Mouse (Mus musculus) kidney, embryonic 16.5 days (tissue): ENCODE measurements at regions not wholly inside any gene's neighbourhood (a gene's known extent, or its start where the extent isn't known, plus 50 kb on each side); places are given as distances from the start of the nearest gene placed in this dataset.

Experiments used
- ATAC-seq: fragments of 200-750 bp; cut with Nextera tagmentation; 2 replicates; pipeline ENCODE4 v1.8.0; 2017; ENCODE audit warnings: moderate TSS enrichment; ENCODE audit not compliant: low FRiP score, low TSS enrichment
- H3K27ac ChIP-seq: fragments of 300-500 bp; sonication (generic); 2 replicates; pipeline ENCODE4 v1.5.1; 2014; ENCODE audit warnings: low read length
- H3K27me3 ChIP-seq: fragments of 300-500 bp; sonication (generic); 2 replicates; pipeline ENCODE4 v1.6.1; 2014; ENCODE audit warnings: low read length, control low read depth, mixed read lengths; ENCODE audit not compliant: insufficient read depth
- H3K36me3 ChIP-seq: fragments of 300-500 bp; sonication (generic); 2 replicates; pipeline ENCODE4 v1.6.1; 2014; ENCODE audit warnings: low read length, control low read depth, mixed read lengths; ENCODE audit not compliant: insufficient read depth
- H3K4me1 ChIP-seq: fragments of 300-500 bp; sonication (generic); 2 replicates; pipeline ENCODE4 v1.6.1; 2014; ENCODE audit warnings: low read length, control low read depth, mixed read lengths; ENCODE audit not compliant: insufficient read depth
- H3K4me2 ChIP-seq: fragments of 300-500 bp; sonication (generic); replicated peaks from 2 replicates; pipeline ENCODE4 v1.6.1; 2014; ENCODE audit warnings: low read depth, low read length
- H3K4me3 ChIP-seq: fragments of 300-500 bp; sonication (generic); 2 replicates; pipeline ENCODE4 v1.5.1; 2014; ENCODE audit warnings: mild to moderate bottlenecking, low read length
- H3K9ac ChIP-seq: fragments of 300-500 bp; sonication (generic); replicated peaks from 2 replicates; pipeline ENCODE4 v1.6.1; 2014; ENCODE audit warnings: low read length
- H3K9me3 ChIP-seq: fragments of 300-500 bp; sonication (generic); 2 replicates; pipeline ENCODE4 v1.6.1; 2016; ENCODE audit warnings: low read length, control low read depth
- WGBS: fragments of 180-500 bp; shearing (Covaris S2); extraction: QIAGEN DNeasy Blood & Tissue Kit; methylation state at CpG from one replicate; pipeline ENCODE4 v1.1.7; 2014; 5-methylcytosine and 5-hydroxymethylcytosine counted together

DNA sequence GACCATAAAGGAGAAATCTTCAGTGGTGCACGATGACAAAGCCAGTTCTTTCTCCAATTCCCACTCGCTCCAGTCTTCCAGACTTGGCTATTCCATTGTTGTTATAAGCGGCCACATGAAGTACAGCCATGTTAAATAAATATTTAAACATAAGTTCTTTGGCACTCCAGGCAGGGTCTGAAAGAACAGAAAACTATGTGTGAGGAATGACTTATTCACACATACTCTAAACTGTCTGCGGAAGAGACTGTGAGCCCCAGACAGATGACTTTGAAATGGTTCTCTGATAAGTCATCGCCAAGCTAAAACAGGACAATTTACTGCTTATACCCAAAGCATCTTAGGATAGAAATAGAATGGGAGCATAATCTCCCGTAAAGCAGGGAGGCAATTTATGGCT lies 377.2 kb upstream of the Tom1l1 start:
- H3K27ac ChIP-seq, result no peak overlapping the region
- no peaks in the 10 kb centered on the region for H3K27me3 ChIP-seq
- ATAC-seq, result no peak
- no peak overlapping the region for H3K4me2 ChIP-seq
- no peak overlapping the region for H3K9ac ChIP-seq
- WGBS, result 55% methylated on average over 6 of the region's 6 CpGs
- H3K4me3 ChIP-seq, result no peak overlapping the region
- no peaks in the 10 kb centered on the region for H3K4me1 ChIP-seq
- no peaks in the 10 kb centered on the region for H3K9me3 ChIP-seq
- H3K36me3 ChIP-seq, result no peaks in the 10 kb centered on the region

DNA sequence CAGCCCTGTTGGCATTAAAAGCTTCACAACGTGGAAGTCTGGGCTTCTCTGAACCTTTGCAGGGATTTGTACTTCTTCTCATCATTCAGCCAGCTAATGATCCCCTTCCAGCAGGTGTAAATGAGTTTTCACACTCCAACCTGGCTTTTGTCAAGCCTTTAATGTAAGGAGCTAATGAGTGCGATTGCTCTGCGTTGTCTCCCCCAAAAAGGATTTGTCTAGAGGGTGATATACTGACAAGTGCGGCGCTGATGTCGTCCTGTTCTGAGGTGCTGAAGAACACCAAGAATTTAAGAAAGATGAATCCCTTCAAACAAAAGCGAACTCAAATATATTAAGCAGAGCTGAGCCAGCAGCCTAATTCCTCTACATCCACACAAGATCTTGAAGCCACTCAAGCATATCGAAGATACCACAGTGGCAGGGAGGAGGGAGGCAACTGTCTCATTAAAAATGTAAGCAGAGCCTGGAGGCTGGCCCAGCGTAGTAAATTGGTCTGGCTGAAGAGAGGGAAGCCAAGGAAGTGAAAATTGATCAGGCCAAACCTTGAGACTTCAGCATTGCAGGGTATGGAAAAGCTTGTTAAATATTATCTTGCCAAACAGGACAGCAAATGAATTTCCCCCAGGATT lies 368.9 kb upstream of the Tom1l1 start:
- H3K9me3 ChIP-seq, result no peaks in the 10 kb centered on the region
- no peak overlapping the region for H3K9ac ChIP-seq
- no peaks in the 10 kb centered on the region for H3K27me3 ChIP-seq
- H3K4me1 ChIP-seq, result no peaks in the 10 kb centered on the region
- no peak overlapping the region for H3K4me3 ChIP-seq
- ATAC-seq, result peak; percentile 91
- WGBS, result 32% methylated on average over 9 of the region's 9 CpGs
- H3K36me3 ChIP-seq, result no peaks in the 10 kb centered on the region
- H3K4me2 ChIP-seq, result no peak overlapping the region; the same call in 1 of the 2 replicates
- peak overlapping the region; percentile 50 for H3K27ac ChIP-seq

GRCm38 (mm10) chr11:91053321-91053720 lies 365.2 kb upstream of the Tom1l1 start:
- Histone ChIP-seq H3K9me3 (no peaks in the 10 kb centered on the region), H3K4me2 (no peak overlapping the region), H3K27ac (no peak overlapping the region), H3K27me3 (no peaks in the 10 kb centered on the region), H3K4me1 (peaks cover 9% of the 10 kb centered on the region; the same call in 1 of the 2 replicates), H3K9ac (no peak overlapping the region), H3K36me3 (no peaks in the 10 kb centered on the region), H3K4me3 (no peak overlapping the region)
- 87% methylated on average over 2 of the region's 2 CpGs for WGBS
- ATAC-seq, result no peak

- ATAC-seq, result peak; percentile 87
- Histone ChIP-seq H3K27me3 (no peaks in the 10 kb centered on the region), H3K9me3 (no peaks in the 10 kb centered on the region), H3K36me3 (no peaks in the 10 kb centered on the region), H3K4me3 (no peak overlapping the region), H3K27ac (peak overlapping the region; percentile 41), H3K9ac (no peak overlapping the region), H3K4me2 (no peak overlapping the region), H3K4me1 (peaks cover 9% of the 10 kb centered on the region; the same call in 1 of the 2 replicates)
- 12% methylated on average over 3 of the region's 3 CpGs for WGBS
These were observed 363.5 kb upstream of the Tom1l1 start for GRCm38 (mm10) chr11:91051646-91052045.

DNA sequence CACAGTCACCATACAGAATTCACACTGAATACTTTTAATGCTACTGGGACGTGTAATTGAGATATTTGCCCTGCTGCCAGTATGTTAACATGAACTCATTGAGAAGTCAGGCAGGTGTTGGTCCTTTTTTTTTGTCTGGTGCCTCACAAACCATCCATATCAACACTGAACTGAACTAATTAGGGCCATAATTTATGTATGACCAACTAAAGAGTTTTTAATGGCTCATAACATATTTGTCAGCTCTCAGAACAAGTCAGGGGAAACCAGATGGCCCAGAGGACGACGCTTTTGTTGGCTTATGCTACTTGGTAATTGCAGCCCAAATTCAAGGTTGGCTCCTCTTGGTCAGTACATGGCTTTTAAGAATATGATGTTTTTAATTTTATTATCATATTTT lies 353.3 kb upstream of the Tom1l1 start:
- Histone ChIP-seq H3K36me3 (no peaks in the 10 kb centered on the region), H3K27me3 (no peaks in the 10 kb centered on the region), H3K4me2 (no peak overlapping the region), H3K4me3 (no peak overlapping the region), H3K4me1 (no peaks in the 10 kb centered on the region), H3K9me3 (no peaks in the 10 kb centered on the region), H3K9ac (no peak overlapping the region), H3K27ac (no peak overlapping the region)
- no peak for ATAC-seq
- 55% methylated on average over 3 of the region's 3 CpGs for WGBS
